Mouse (Mus musculus): Measurements from ENCODE around the gene Smg7.

DNA sequence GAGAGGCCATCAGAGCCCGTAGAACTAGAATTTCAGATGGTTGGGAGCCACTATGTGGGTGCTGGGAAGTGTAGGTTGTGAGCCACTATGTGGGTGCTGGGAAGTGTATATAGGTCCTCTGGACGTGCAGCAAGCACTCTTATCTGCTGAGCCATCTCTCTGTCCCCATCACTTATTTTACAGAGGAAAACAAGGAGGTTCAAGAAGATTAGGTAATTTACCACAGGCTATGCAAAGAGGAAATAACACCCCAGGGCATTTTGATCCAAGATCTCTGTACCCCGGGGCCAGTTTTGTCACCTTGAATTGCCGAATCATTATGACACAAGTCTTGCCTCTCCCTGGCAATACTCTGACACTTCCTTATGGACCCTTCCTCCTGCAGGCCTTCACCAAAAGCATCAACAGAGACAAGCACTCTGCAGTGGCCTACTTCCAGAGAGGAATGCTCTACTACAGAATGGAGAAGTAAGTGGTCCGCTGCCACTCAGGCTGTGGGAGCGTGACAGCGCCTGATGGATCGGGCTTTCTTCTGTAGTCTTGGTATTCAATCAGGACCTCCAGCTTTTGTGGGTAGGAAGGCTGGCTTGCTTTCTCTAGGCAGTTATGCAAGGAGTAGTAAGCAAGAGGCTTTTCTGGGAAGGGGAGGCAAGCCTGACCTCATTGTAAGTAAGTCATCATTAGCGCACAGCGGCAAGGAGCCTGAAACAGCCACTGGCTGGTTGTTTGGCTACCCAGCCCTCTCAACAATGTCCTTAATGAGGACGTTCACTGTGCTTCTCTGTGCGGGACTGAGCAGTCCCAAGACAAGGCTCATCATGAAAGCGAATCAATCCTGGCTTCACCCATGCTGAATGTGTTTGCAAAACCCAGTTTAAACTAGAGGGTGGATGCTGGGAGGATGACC lies 91.7 kb downstream of the Smg7 start:
- peak in 1 of 2 experiments; percentile 59; a peak in 3 of 4 replicates for TF ChIP-seq EP300 (IDR thresholded peaks at IDR 0.05; ENCODE audit: low read depth in 1 of 2, low read length in 2 of 2)
- TF ChIP-seq CTCF (IDR thresholded peaks at IDR 0.05 in 2 of 3, conservative IDR thresholded peaks at IDR 0.05 in 1 of 3; ENCODE audit: control insufficient read depth in 1 of 3, insufficient read depth in 1 of 3, low read depth in 2 of 3, low read length in 3 of 3, poor library complexity in 1 of 3, severe bottlenecking in 1 of 3): no peak
- no peak for TF ChIP-seq SMC3 (IDR thresholded peaks at IDR 0.05; ENCODE audit: low read depth, low read length)
- TF ChIP-seq RCOR1 (IDR thresholded peaks at IDR 0.05; ENCODE audit: low read depth, low read length): no peak
- TF ChIP-seq KAT2A (conservative IDR thresholded peaks at IDR 0.05; ENCODE audit: low read depth, low read length): no peak
- TF ChIP-seq UBTF (IDR thresholded peaks at IDR 0.05; ENCODE audit: borderline replicate concordance, insufficient read depth, low read depth, low read length): no peak
- no peak for TF ChIP-seq POLR2A (IDR thresholded peaks at IDR 0.05; ENCODE audit: control insufficient read depth in 1 of 2, insufficient read depth in 1 of 2, low read depth in 1 of 2, low read length in 2 of 2, poor library complexity in 1 of 2)

Data from MEL (cell line).